Mouse (Mus musculus) adrenal gland, postnatal 14 days (tissue): ENCODE data around the gene Stpg2. TPM values are rescaled to one million over a fixed set of nuclear protein-coding genes. Genes with fewer than 3 reads are reported as not detected.

Experiments used
- total RNA-seq: library from RNA; stranded (reverse); gene quantifications from 2 replicates; pipeline ENCODE4 v1.2.3, GENCODE M21; 2021

Gene Stpg2
- total RNA-seq, 1 experiment from 2014 or later: not detected

Other genes with a start within 250 kb of the Stpg2 start
- gene Rap1gds1, start 130.5 kb upstream of the Stpg2 start, total RNA-seq: 54.0 and 63.7 TPM in 2 replicates